Mouse (Mus musculus) thymus, adult 2 months (tissue): ENCODE results near the gene Macf1.
A peak's percentile ranks its signal among the peaks of the same experiment; 100 is the strongest.

Source experiments
- CTCF ChIP-seq: fragments of 200-500 bp; IDR thresholded peaks from 2 replicates; pipeline ENCODE4 v1.5.1; 2012; ENCODE audit warnings: mild to moderate bottlenecking, control low read depth, low read length, moderate library complexity, borderline replicate concordance; ENCODE audit not compliant: control insufficient read depth, poor library complexity, insufficient read depth; ENCODE audit errors: extremely low read depth
- POLR2A ChIP-seq: fragments of 200-500 bp; IDR thresholded peaks from 2 replicates; pipeline ENCODE4 v1.6.1; 2012; ENCODE audit warnings: mild to moderate bottlenecking, low read length, control low read depth, moderate library complexity; ENCODE audit not compliant: control insufficient read depth, poor library complexity, insufficient read depth; ENCODE audit errors: extremely low read depth

GRCm38 (mm10) chr4:123411006-123411731, 273.0 kb downstream of the Macf1 start:
- no peak for TF ChIP-seq CTCF
- 0 out of 2 replicates have a peak, but pooled peaks have one; percentile 33 for TF ChIP-seq POLR2A
